Mouse (Mus musculus) ES-E14 (cell line): Measurements from ENCODE around the gene Cacna1e.

Experiments
- HCFC1 ChIP-seq: IDR thresholded peaks from 2 replicates; pipeline ENCODE4 v1.6.1; 2012; ENCODE audit warnings: low read length, inconsistent platforms, borderline replicate concordance; ENCODE audit not compliant: insufficient read depth
- ZNF384 ChIP-seq: IDR thresholded peaks from 2 replicates; pipeline ENCODE4 v1.6.1; 2012; ENCODE audit warnings: low read depth, low read length, inconsistent platforms

- no peak for TF ChIP-seq ZNF384
- TF ChIP-seq HCFC1 = no peak
Measured at GRCm38 (mm10) chr1:154783521-154783920, 100.8 kb downstream of the Cacna1e start.
